Mouse (Mus musculus): ENCODE results near the gene Dnajc25. TPM values are rescaled to one million over a fixed set of nuclear protein-coding genes. Genes with fewer than 3 reads are reported as not detected.

The Dnajc25 gene
- polyA plus RNA-seq, 1 experiment from 2014 or later, result 8.0 TPM

DNA sequence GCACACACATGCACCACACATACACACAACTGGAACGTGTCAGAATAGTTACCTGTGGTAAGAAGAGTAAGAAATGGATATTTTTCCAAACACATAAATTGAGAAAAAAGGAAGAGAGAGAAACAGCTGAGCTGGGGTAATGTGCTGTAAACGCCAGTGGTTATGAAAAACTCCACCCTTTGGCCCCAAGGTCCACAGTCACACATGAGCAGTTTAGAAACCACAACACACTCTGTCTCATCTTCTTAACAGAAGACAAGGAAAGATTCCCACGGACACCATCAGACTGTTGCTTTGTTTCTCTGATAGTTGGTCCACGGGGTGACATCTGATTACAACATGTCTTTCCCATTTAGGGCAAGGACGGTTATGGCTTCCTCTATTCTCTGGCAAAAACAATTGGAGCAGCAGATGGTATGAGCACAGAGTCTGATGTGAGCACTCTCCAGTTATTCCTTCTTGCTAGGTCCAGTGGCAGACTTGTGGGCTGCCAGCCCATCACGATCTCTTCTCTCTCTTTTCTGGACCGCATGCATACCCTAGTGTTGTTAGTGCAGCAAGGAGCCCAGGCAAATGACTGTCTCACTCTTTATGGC, 5.5 kb upstream of the Dnajc25 start:
- Histone ChIP-seq H3K9me3 (replicated peaks) (no peaks in the 10 kb centered on the region), H3K4me1 (replicated peaks) (peaks cover 91% of the 10 kb centered on the region), H3K4me2 (no peak overlapping the region), H3K4me3 (replicated peaks) (no peak overlapping the region), H3K36me3 (no peaks in the 10 kb centered on the region), H3K27me3 (no peaks in the 10 kb centered on the region), H3K27ac (no peak overlapping the region), H3K9ac (no peak overlapping the region)
- 51% methylated on average over 7 of the region's 7 CpGs for WGBS (ENCODE audit: insufficient replicate concordance)
- ATAC-seq (ENCODE audit: low read depth) (no peak), DNase-seq (no peak)

DNA sequence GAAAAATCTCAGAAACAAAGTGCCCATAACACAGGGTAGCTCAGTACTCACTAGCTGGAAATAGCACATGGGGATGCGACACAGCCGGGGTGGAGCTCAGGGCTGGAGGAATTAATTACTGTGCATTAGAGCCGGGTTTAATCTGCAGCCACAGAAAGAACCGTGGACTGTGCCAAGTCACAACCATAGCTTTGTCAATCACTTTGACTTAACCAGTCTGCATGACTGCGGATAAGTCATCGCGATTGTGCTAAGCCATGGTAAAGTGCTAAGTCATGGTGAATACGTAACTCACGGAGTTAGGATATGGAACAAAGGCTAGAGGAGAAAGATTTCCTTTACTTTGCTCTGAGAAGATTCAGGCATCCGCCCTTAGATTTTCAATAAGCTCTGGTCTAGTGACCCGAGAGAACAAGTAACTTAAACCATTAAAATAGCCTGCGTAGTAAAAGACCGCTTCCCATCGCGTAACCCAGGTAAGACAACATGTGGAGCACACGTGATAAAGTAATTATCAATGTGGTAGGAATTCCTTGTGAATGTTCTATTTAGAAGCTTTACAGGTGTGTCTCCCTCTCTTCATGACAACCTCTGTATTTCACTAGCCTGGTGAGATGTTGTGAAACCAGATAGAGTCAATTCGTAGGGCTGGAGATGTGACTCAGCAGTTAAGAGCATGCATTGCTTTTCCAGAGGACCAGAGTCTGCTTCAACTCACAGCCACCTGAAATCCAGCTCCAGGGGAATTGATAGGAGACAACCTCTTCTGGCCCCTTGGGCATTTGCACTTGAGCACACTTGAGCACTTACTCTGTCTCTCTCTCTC, 4.0 kb upstream of the Dnajc25 start:
- peak overlapping the region; percentile 75 for H3K27ac ChIP-seq
- ATAC-seq (ENCODE audit: low read depth) (peak; percentile 51), DNase-seq (no peak)
- H3K9ac ChIP-seq, result 0 out of 2 replicates have a peak overlapping the region, but pooled peaks have one; percentile 33
- H3K9me3 ChIP-seq (replicated peaks), result no peaks in the 10 kb centered on the region
- H3K27me3 ChIP-seq, result no peaks in the 10 kb centered on the region
- H3K4me1 ChIP-seq (replicated peaks), result peaks cover 91% of the 10 kb centered on the region
- H3K36me3 ChIP-seq, result no peaks in the 10 kb centered on the region
- peak overlapping the region; percentile 35 for H3K4me2 ChIP-seq
- WGBS (ENCODE audit: insufficient replicate concordance), result 55% methylated on average over 17 of the region's 17 CpGs
- H3K4me3 ChIP-seq (replicated peaks), result no peak overlapping the region

DNA sequence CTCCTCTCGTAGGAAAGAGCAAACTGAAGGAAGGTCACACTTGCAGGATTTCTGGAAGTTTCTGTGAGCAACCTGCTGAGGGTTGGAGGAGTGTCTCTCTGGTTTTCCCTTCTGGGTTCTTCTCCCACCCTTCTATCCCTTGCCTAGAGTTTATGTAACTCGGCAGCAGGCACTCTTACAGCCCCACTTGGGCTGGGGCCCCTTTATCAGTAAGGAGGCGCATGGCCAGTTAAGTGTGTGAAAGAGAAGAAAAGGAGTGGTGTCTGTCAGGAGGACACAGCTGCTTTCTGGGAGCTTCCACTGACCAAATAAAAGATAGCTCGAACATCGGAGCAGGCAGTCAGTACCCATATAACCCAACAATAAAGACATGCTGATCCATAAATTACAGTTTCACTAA, 2.7 kb upstream of the Dnajc25 start:
- Histone ChIP-seq H3K27me3 (no peaks in the 10 kb centered on the region), H3K4me1 (replicated peaks) (peaks cover 80% of the 10 kb centered on the region), H3K4me3 (replicated peaks) (peak overlapping the region; percentile 24), H3K36me3 (no peaks in the 10 kb centered on the region), H3K9me3 (replicated peaks) (no peaks in the 10 kb centered on the region), H3K9ac (peak overlapping the region; percentile 49; the same call in 1 of the 2 replicates), H3K4me2 (peak overlapping the region; percentile 58), H3K27ac (peak overlapping the region; percentile 67)
- 19% methylated on average over 5 of the region's 5 CpGs for WGBS (ENCODE audit: insufficient replicate concordance)
- DNase-seq (no peak), ATAC-seq (ENCODE audit: low read depth) (peak; percentile 75)

DNA sequence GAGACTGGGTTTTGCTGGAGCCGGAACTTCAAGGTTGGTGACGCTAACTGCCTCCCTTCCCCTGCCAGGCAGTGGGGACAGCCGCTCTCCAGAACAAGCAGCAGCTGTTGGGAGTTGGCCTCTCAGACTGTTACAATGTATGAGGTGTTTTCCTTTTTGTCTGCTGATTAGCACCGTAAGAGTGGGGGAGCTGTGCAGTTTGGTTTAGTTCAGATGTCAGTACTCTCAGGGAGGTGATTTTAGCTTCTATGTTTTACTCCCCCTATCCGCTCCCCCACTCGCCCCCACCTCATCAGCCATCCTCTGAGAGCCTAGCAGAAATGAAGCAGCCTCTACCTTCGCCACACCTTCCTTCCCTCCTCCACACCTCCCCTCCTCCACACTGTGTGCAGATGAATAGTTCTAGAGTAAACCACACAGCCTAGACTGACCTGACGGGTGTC, 410 bp downstream of the Dnajc25 start:
- ATAC-seq (ENCODE audit: low read depth), result no peak
- H3K4me1 ChIP-seq (replicated peaks), result peaks cover 70% of the 10 kb centered on the region
- WGBS (ENCODE audit: insufficient replicate concordance), result 55% methylated on average over 8 of the region's 8 CpGs
- H3K4me3 ChIP-seq (replicated peaks), result no peak overlapping the region
- H3K27ac ChIP-seq, result no peak overlapping the region
- DNase-seq, result no peak
- H3K9me3 ChIP-seq (replicated peaks), result no peaks in the 10 kb centered on the region
- H3K27me3 ChIP-seq, result no peaks in the 10 kb centered on the region
- H3K9ac ChIP-seq, result no peak overlapping the region
- H3K4me2 ChIP-seq, result no peak overlapping the region
- no peaks in the 10 kb centered on the region for H3K36me3 ChIP-seq

DNA sequence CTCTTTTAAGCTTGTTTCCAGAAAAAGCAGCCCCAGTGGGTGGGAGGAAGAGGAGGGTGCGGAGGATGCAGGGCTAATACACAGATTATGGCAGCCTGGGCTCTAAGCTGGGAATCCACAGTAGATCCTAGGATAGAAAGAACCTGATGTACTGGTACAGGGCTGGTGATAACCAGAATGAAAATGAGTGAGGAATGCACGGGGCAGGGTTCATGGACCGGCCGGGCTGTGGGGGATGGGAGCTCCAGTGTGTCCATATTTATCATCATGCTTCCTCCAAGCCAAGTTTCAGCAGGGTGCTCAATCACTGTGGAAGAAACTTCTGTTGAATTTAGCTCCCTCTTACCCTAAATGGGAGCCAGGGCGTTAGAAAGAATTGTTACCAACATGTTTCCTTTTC, 2.2 kb downstream of the Dnajc25 start:
- H3K27me3 ChIP-seq, result no peaks in the 10 kb centered on the region
- no peak overlapping the region for H3K4me2 ChIP-seq
- no peak overlapping the region for H3K9ac ChIP-seq
- H3K4me1 ChIP-seq (replicated peaks), result peaks cover 55% of the 10 kb centered on the region
- H3K9me3 ChIP-seq (replicated peaks), result no peaks in the 10 kb centered on the region
- no peak overlapping the region for H3K27ac ChIP-seq
- WGBS (ENCODE audit: insufficient replicate concordance), result 75% methylated on average over 5 of the region's 5 CpGs
- ATAC-seq (ENCODE audit: low read depth) (no peak), DNase-seq (no peak)
- H3K4me3 ChIP-seq (replicated peaks), result no peak overlapping the region
- no peaks in the 10 kb centered on the region for H3K36me3 ChIP-seq

DNA sequence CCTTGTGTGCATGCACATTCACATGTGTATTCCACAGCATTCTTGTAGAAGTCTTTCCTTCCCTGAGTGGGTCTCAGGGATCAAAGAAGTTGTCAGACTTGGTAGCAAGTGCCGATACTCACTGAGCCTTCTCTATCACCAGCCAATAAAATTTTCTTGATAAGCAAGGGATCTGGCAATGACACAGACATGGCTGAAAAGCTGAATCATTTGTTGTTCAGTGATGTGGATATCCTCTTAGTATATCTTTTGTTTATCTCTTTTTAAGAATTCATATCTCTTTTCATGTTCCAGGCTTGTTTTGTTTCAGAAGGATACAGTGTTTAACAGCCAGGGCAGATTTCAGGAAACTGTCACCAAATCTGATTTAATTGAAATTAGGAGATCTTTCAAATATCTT, 3.8 kb downstream of the Dnajc25 start:
- H3K4me2 ChIP-seq, result no peak overlapping the region
- ATAC-seq (ENCODE audit: low read depth) (no peak), DNase-seq (no peak)
- H3K36me3 ChIP-seq, result no peaks in the 10 kb centered on the region
- H3K4me3 ChIP-seq (replicated peaks), result no peak overlapping the region
- H3K27ac ChIP-seq, result no peak overlapping the region
- H3K4me1 ChIP-seq (replicated peaks), result peaks cover 47% of the 10 kb centered on the region
- no peaks in the 10 kb centered on the region for H3K9me3 ChIP-seq (replicated peaks)
- no peak overlapping the region for H3K9ac ChIP-seq
- no peaks in the 10 kb centered on the region for H3K27me3 ChIP-seq
- 57% methylated on average over 1 of the region's 1 CpGs for WGBS (ENCODE audit: insufficient replicate concordance)

DNA sequence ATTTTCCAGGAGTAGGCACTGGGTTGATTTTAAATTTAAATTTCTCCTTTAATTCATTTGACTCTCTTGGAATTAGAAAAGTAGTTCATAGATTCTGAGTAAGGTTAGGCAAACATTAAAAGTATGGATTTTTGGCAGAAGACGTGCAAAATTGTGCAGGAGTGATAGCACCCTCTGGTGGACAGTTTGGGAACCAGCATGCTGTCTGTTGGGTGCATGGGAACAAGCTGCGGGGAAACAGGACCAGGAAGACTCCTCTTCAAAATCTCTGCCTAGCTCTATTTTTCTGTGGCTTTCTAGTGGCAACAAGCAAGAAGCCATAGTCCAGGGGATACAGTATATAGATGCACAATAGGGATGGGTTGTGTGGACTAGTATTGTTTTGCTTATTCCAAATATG, 4.8 kb downstream of the Dnajc25 start:
- WGBS (ENCODE audit: insufficient replicate concordance), result 4% methylated on average over 2 of the region's 2 CpGs
- DNase-seq (peak; percentile 58), ATAC-seq (ENCODE audit: low read depth) (no peak)
- H3K9ac ChIP-seq, result no peak overlapping the region
- H3K9me3 ChIP-seq (replicated peaks), result no peaks in the 10 kb centered on the region
- no peak overlapping the region for H3K4me3 ChIP-seq (replicated peaks)
- no peak overlapping the region for H3K27ac ChIP-seq
- H3K27me3 ChIP-seq, result no peaks in the 10 kb centered on the region
- peaks cover 47% of the 10 kb centered on the region for H3K4me1 ChIP-seq (replicated peaks)
- no peaks in the 10 kb centered on the region for H3K36me3 ChIP-seq
- H3K4me2 ChIP-seq, result no peak overlapping the region

DNA sequence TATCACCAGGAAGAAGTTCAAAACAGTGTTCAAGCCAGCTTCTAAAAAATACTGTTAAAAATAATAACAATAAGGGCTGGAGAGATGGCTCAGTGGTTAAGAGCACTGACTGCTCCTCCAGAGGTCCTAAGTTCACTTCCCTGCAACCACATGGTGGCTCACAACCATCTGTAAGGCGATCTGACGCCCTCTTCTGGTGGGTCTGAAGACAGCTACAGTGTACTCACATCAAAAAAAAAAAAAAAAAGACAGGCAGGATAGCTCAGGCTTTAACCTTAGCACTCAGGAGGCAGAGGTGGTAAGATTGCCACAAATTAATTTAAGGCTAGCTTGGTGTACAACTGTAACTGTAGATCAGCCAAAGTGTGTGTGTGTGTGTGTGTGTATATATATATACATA, 5.8 kb downstream of the Dnajc25 start:
- H3K4me1 ChIP-seq (replicated peaks), result peaks cover 47% of the 10 kb centered on the region
- 2% methylated on average over 2 of the region's 2 CpGs for WGBS (ENCODE audit: insufficient replicate concordance)
- H3K27ac ChIP-seq, result no peak overlapping the region
- no peaks in the 10 kb centered on the region for H3K9me3 ChIP-seq (replicated peaks)
- no peaks in the 10 kb centered on the region for H3K27me3 ChIP-seq
- no peak overlapping the region for H3K4me3 ChIP-seq (replicated peaks)
- DNase-seq (no peak), ATAC-seq (ENCODE audit: low read depth) (no peak)
- no peak overlapping the region for H3K4me2 ChIP-seq
- H3K36me3 ChIP-seq, result no peaks in the 10 kb centered on the region
- no peak overlapping the region for H3K9ac ChIP-seq

DNA sequence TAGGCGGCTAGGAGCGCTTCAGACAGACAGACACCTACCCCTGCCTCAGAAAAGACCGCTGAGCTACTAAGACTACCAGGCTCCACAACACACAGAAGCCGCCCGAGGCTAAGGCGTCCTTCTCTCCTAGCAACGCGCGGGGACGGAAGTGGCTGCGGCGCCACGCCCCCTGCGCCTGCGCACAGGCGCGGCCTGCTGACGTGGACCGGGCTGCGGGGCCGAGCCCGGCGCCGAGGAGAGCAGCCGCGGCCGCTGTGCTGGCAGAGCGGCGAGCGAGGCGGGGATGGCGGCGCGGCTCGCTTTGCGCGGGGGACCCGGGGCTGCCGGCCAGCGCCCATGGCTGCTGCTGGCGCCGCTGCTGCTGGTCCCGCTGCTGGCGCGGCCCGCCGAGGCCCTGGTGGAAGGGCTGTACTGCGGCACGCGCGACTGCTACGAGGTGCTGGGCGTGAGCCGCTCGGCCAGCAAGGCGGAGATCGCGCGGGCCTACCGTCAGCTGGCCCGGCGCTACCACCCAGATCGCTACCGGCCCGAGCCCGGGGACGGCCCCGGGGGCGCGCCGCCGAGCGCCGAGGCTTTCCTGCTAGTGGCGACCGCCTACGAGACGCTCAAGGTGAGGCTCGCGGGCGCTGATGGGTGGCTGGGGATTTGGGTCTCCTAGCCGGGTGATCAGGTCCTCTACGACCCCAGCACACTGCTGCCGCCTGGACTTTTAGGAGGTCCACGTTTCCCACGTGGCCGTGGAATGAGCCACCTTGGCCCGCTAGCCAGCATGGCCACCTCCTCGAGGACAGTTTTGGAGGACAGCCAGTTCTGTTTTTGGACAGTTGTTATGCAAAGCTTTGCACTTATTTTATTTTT, 8.3 kb downstream of the Dnajc25 start, which contains the start of gene Gm20503:
TSS of gene Gm20503 (plus strand) at position 263 of the 858 bp plus-strand sequence.
- peak; percentile 98 for ATAC-seq (ENCODE audit: low read depth)
- peaks cover 55% of the 10 kb centered on the region for H3K4me1 ChIP-seq (replicated peaks)

DNA sequence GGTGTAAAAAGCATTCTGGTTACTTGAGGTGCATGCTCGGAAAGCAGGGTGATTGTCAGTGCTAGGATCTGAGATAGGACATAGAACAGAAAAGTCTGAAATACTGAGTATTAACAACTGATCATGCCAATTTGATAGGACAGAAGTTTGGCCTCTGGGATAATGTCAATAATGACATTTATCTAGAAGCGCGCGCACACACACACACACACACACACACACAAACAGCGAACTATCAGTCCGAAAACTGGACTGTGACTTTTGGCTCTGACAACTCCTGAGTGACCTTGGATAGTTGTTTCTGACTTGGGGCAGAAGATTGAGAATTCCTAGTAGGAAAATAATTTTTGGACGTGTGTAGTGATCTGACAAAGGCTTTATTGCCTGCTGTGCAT, 8.9 kb downstream of the Dnajc25 start:
- DNase-seq (no peak), ATAC-seq (ENCODE audit: low read depth) (no peak)
- H3K9me3 ChIP-seq (replicated peaks), result no peaks in the 10 kb centered on the region
- WGBS (ENCODE audit: insufficient replicate concordance), result 11% methylated on average over 7 of the region's 7 CpGs
- no peaks in the 10 kb centered on the region for H3K36me3 ChIP-seq
- peaks cover 56% of the 10 kb centered on the region for H3K4me1 ChIP-seq (replicated peaks)
- no peaks in the 10 kb centered on the region for H3K27me3 ChIP-seq
- peak overlapping the region; percentile 95 for H3K9ac ChIP-seq
- H3K4me3 ChIP-seq (replicated peaks), result peak overlapping the region; percentile 97
- peak overlapping the region; percentile 98 for H3K4me2 ChIP-seq
- peak overlapping the region; percentile 87 for H3K27ac ChIP-seq

More for the DNA sequence above, 8.3 kb downstream of the Dnajc25 start, which contains the start of gene Gm20503:
- peak within 1 kb of the TSS; percentile 87 for H3K27ac ChIP-seq
- no peaks in the 10 kb centered on the region for H3K27me3 ChIP-seq
- H3K36me3 ChIP-seq, result no peaks in the 10 kb centered on the region
- H3K9ac ChIP-seq, result peak within 1 kb of the TSS; percentile 95
- H3K9me3 ChIP-seq (replicated peaks), result no peaks in the 10 kb centered on the region
- under 1% methylated on average over 82 of the region's 89 CpGs for WGBS (ENCODE audit: insufficient replicate concordance)
- peak; percentile 87 for DNase-seq
- peak within 1 kb of the TSS; percentile 98 for H3K4me2 ChIP-seq
- H3K4me3 ChIP-seq (replicated peaks), result peak within 1 kb of the TSS; percentile 97

DNA sequence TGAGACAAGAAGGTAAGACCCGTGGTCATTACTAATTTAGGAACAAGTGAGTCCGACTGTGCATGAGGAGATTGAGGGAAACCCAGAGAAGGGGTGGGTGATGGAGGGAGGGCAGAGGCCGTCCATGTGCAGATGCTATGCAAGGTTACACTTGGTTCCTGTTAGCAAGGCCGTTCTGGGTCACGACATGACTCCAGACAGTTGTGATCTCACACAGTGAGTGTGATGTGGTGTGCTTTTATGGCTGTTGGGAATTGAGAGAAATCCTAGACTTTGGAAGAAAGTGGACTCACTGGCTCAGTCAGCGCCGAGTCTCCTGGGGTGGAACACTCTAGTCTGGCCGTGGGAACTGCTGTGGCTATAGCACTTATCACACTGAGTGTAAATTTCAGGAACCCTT, 11.3 kb downstream of the Dnajc25 start:
- Histone ChIP-seq H3K36me3 (no peaks in the 10 kb centered on the region), H3K4me2 (no peak overlapping the region), H3K27me3 (no peaks in the 10 kb centered on the region), H3K4me3 (replicated peaks) (no peak overlapping the region), H3K9ac (no peak overlapping the region), H3K4me1 (replicated peaks) (peaks cover 77% of the 10 kb centered on the region), H3K27ac (no peak overlapping the region), H3K9me3 (replicated peaks) (no peaks in the 10 kb centered on the region)
- DNase-seq (no peak), ATAC-seq (ENCODE audit: low read depth) (no peak)
- whole genome bisulfite sequencing (ENCODE audit: insufficient replicate concordance), result 50% methylated on average over 8 of the region's 8 CpGs

Data from liver, embryonic 13.5 days (tissue).